Mouse (Mus musculus): ENCODE data around the gene Abhd17b.

DNA sequence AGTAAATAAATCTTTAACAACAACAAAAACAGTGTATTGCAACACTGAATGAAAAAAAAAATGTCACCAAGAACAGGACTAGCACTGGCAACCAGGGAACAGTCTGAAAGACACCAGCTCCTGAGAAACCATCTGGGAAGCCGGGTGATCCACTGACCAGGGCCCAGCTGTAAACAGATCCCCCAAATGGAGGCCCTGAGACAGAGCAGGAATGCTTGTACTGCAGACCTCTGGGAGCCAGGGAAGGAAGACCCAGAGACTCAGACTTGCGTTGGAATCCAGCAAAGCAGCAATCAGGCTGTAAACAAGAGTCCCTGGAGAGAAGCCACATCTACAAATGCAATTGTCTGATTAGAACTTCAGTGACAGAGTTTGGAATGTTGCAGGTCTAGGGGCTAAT, 74.1 kb downstream of the Abhd17b start:
- no peak for TF ChIP-seq JUND (conservative IDR thresholded peaks at IDR 0.05; ENCODE audit: low read depth, low read length)
- TF ChIP-seq RAD21 (IDR thresholded peaks at IDR 0.05; ENCODE audit: low read depth, low read length) = no peak
- TF ChIP-seq MXI1 (IDR thresholded peaks at IDR 0.05; ENCODE audit: low read depth, low read length) = no peak
- no peak for TF ChIP-seq EP300 (IDR thresholded peaks at IDR 0.05; ENCODE audit: low read length)
- no peak for TF ChIP-seq POLR2A (IDR thresholded peaks at IDR 0.05; ENCODE audit: low read depth, low read length)
- no peak for TF ChIP-seq ELF1 (IDR thresholded peaks at IDR 0.05; ENCODE audit: low read depth, low read length)
- TF ChIP-seq CTCF (conservative IDR thresholded peaks at IDR 0.05 in 1 of 2, IDR thresholded peaks at IDR 0.05 in 1 of 2; ENCODE audit: low read depth in 2 of 2, low read length in 2 of 2) = no peak
- TF ChIP-seq MAZ (IDR thresholded peaks at IDR 0.05; ENCODE audit: low read depth, low read length) = no peak
- TF ChIP-seq KAT2A (IDR thresholded peaks at IDR 0.05; ENCODE audit: insufficient replicate concordance, low read length) = no peak
- no peak for TF ChIP-seq HCFC1 (IDR thresholded peaks at IDR 0.05; ENCODE audit: low read depth, low read length)
- no peak for TF ChIP-seq RCOR1 (conservative IDR thresholded peaks at IDR 0.05; ENCODE audit: low read depth, low read length)
- TF ChIP-seq MAFK (IDR thresholded peaks at IDR 0.05; ENCODE audit: insufficient replicate concordance, low read length) = no peak
- TF ChIP-seq JUN (IDR thresholded peaks at IDR 0.05; ENCODE audit: insufficient read depth, low read depth, low read length) = no peak
